Mouse (Mus musculus): Measurements from ENCODE around the gene Cd151. TPM values are rescaled to one million over a fixed set of nuclear protein-coding genes. Genes with fewer than 3 reads are reported as not detected.

Gene Cd151
- total RNA-seq, 2 experiments from 2014 or later: 67.7 to 87.4 TPM

- no peak for DNase-seq
Measured at GRCm38 (mm10) chr7:141495379-141495778, 28.2 kb downstream of the Cd151 start.

DNA sequence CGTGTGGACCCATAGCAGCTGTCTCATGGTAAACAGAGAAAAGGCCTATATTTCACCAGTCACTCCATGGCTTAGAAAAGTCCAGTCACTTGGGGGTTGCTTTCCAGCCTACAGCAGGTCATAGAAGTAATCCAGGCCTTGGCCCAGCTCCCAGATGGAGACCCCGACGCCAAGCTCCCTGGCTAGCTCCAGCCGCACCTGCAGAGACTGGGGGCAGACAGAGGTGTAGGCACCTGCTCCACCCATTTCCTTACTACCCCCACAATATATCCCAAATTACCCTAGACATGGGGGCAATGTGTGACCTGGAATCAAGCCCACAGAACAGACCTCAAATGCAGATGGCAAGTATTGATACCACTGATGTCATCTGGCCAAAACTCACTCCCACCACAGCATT lies 28.7 kb downstream of the Cd151 start:
- no peak for DNase-seq

GRCm38 (mm10) chr7:141497600-141497999 lies 30.4 kb downstream of the Cd151 start:
- DNase-seq: no peak

- DNase-seq: no peak
Measured at GRCm38 (mm10) chr7:141501820-141502555, 34.8 kb downstream of the Cd151 start.

DNA sequence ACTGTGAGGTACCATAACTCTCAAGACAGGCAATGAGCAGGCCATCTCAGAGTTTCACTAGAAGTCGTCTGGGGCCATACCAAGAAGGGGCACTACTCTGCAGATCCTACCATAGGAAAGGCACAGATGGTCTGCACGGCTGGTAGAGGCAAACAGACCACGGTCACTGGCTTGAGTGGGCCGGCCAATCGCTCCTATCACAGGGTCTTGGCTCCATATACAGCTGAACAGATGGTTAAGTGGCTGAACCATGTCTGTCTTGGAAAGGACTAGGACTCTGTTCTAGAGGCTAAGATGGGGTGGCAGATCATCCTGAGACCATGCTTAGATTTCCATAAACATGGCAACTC lies 35.3 kb downstream of the Cd151 start:
- DNase-seq: no peak

- no peak for DNase-seq
Measured at GRCm38 (mm10) chr7:141506278-141506677, 39.1 kb downstream of the Cd151 start.

DNA sequence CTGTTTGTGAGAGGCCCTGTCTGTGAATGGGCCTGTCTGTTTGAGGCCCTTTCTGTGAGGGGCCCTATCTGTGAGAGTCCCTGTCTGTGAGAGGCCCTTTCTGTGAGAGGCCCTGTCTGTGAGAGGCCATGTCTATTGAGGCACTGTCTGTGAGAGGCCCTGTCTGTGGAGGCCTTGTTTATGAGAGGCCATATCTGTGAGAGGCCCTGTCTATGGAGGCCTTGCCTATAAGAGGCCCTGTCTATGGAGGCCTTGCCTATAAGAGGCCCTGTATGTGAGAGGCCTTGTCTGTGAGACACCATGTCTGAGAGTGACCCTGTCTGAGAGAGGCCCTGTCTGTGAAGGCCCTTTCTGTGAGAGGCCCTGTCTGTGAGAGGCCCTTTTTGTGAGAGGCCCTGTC lies 41.0 kb downstream of the Cd151 start:
- no peak for DNase-seq

DNA sequence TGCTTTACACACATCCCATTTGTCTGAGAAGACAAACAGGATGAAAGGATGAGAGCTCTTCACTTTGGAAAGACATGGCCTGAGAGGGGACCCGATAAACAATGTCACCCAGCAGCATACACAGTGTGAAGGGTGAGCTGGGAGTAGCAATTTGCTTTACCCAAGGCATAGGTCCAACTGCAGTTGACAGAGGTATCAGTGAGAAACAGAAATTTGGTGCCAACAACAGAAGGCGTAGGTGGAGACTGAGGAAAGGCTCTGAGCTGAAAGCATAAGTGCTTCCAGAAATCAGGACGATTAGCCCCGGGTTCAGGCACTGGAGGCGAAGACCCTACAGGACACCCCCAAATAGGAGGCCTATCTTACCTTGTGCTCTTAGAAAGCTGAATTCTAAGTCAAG lies 43.0 kb downstream of the Cd151 start:
- DNase-seq: no peak

- DNase-seq: no peak
Measured at GRCm38 (mm10) chr7:141510681-141511191, 43.5 kb downstream of the Cd151 start.

- DNase-seq: no peak
Measured at GRCm38 (mm10) chr7:141517638-141518037, 50.4 kb downstream of the Cd151 start.

DNA sequence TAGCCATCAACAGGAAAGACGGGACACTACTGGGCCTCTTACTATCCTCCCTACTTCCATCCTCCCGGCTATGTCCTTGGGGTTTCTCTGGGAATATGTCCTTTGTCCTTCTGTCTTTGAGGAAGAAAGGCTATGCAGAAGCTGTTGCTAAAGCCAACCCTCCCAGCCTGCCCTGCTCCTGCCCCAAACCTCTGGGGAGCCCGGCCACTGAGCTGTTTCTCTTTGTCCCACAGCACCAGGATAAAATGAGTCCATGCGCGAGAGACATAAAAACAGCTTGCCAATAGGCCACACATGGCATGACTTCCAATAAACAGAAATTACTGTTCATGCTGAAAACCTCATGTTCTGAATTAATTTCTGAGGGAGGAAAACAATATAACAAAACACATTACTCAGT lies 51.1 kb downstream of the Cd151 start:
- no peak for DNase-seq

DNA sequence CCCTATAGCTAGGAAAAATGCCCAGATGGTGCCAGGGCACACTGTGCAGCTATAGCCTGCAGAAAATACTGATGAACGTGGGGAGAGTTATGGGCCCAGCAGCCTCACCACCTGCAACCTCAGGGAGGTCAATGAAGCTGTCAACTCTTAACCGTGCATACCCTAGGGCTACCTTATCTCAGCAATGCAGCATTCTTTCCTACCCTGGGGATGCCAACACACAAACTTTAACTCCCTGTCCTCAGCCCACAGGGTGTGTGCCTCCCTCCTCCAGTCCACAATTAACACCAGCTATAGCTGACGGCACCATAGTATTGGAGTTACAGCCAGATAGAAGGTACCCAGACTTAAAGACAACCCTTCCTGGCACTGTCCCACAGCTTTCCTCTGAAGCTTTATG lies 51.7 kb downstream of the Cd151 start:
- no peak for DNase-seq

- DNase-seq: no peak
Measured at GRCm38 (mm10) chr7:141519795-141520194, 52.6 kb downstream of the Cd151 start.

Other genes with a start within 250 kb of the Cd151 start
- 10 to 100 TPM; 17.3 to 21.4 TPM for gene Phrf1, start 238.6 kb upstream of the Cd151 start, total RNA-seq (2021)
- 1 to 10 TPM; 1.1 to 1.2 TPM for gene Irf7, start 200.9 kb upstream of the Cd151 start, total RNA-seq (2021)
- under 1 TPM; 0.16 to 0.28 TPM for gene Cdhr5, start 190.6 kb upstream of the Cd151 start, total RNA-seq (2021)
- under 1 TPM in 1 of 2 experiments, not detected in 1; 0.56 TPM for gene Sct, start 188.3 kb upstream of the Cd151 start, total RNA-seq (2021)
- gene Drd4, start 175.4 kb upstream of the Cd151 start, total RNA-seq (2021): under 1 TPM in 1 of 2 experiments, not detected in 1; 0.23 TPM
- gene Deaf1, start 139.7 kb upstream of the Cd151 start, total RNA-seq (2021): 10 to 100 TPM; 11.2 to 11.7 TPM
- gene Tmem80, start 139.7 kb upstream of the Cd151 start, total RNA-seq (2021): 10 to 100 TPM; 11.0 to 11.5 TPM
- 1 to 10 TPM; 1.5 to 2.1 TPM for gene Eps8l2, start 128.5 kb upstream of the Cd151 start, total RNA-seq (2021)
- 10 to 100 TPM; 78.9 to 91.3 TPM for gene Taldo1, start 75.2 kb upstream of the Cd151 start, total RNA-seq (2021)
- gene Gatd1, start 53.3 kb upstream of the Cd151 start, total RNA-seq (2021): 1 to 10 TPM; 5.2 to 6.7 TPM
- under 1 TPM; 0.38 to 0.75 TPM for gene Cend1, start 37.9 kb upstream of the Cd151 start, total RNA-seq (2021)
- gene Slc25a22, start 29.5 kb upstream of the Cd151 start, total RNA-seq (2021): 10 to 100 TPM; 17.1 to 32.9 TPM
- under 1 TPM; 0.18 to 0.75 TPM for gene Pidd1, start 23.4 kb upstream of the Cd151 start, total RNA-seq (2021)
- gene Rplp2, start 20.0 kb upstream of the Cd151 start, total RNA-seq (2021): 100 to 1,000 TPM; 531 to 541 TPM
- gene Pnpla2, start 12.2 kb upstream of the Cd151 start, total RNA-seq (2021): 100 to 1,000 TPM; 265 to 357 TPM
- gene Cracr2b, start 6.3 kb upstream of the Cd151 start, total RNA-seq (2021): 1 to 10 TPM; 3.9 to 7.0 TPM
- 10 to 100 TPM; 55.2 to 56.0 TPM for gene Polr2l, start 7.7 kb downstream of the Cd151 start, total RNA-seq (2021)
- 10 to 100 TPM in 1 of 2 experiments, 1 to 10 TPM in 1; 5.6 to 16.5 TPM for gene Tspan4, start 7.8 kb downstream of the Cd151 start, total RNA-seq (2021)
- 10 to 100 TPM; 14.5 to 18.4 TPM for gene Chid1, start 72.5 kb downstream of the Cd151 start, total RNA-seq (2021)
- 10 to 100 TPM; 42.9 to 45.5 TPM for gene Ap2a2, start 94.8 kb downstream of the Cd151 start, total RNA-seq (2021)
- gene Muc6, start 187.9 kb downstream of the Cd151 start, total RNA-seq (2021): not detected
- gene Muc2, start 222.9 kb downstream of the Cd151 start, total RNA-seq (2021): under 1 TPM in 1 of 2 experiments, not detected in 1; 0.10 TPM

Measured in gastrocnemius, postnatal 25 days (tissue).